Mouse (Mus musculus) brain, embryonic 14.5 days (tissue): Measurements from ENCODE around the gene Eed. TPM values are rescaled to one million over a fixed set of nuclear protein-coding genes. Genes with fewer than 3 reads are reported as not detected.
A peak's percentile ranks its signal among the peaks of the same experiment; 100 is the strongest.

Experiments
- DNase-seq: peaks from one replicate; pipeline ENCODE4 v3.0.0-alpha.2; 2011; ENCODE audit warnings: low read depth
- CTCF ChIP-seq: fragments of 200-500 bp; IDR thresholded peaks from 2 replicates; pipeline ENCODE4 v1.5.1; 2012; ENCODE audit warnings: inconsistent platforms, mild to moderate bottlenecking, moderate library complexity, borderline replicate concordance; ENCODE audit not compliant: insufficient read depth, insufficient read length; ENCODE audit errors: extremely low read depth
- POLR2A ChIP-seq: fragments of 200-500 bp; IDR thresholded peaks from 2 replicates; pipeline ENCODE4 v1.6.1; 2012; ENCODE audit warnings: mild to moderate bottlenecking, inconsistent platforms, borderline replicate concordance; ENCODE audit not compliant: poor library complexity, insufficient read depth, insufficient read length, severe bottlenecking; ENCODE audit errors: extremely low read depth
- polyA plus RNA-seq: library from polyadenylated mRNA; depleted of rRNA; stranded (reverse); fragments of >200 nt; gene quantifications from 2 replicates; pipeline ENCODE4 v1.2.3, GENCODE M21; 2012; rRNA removed

Eed gene
- polyA plus RNA-seq, 1 experiment, result 48.8 TPM

DNA sequence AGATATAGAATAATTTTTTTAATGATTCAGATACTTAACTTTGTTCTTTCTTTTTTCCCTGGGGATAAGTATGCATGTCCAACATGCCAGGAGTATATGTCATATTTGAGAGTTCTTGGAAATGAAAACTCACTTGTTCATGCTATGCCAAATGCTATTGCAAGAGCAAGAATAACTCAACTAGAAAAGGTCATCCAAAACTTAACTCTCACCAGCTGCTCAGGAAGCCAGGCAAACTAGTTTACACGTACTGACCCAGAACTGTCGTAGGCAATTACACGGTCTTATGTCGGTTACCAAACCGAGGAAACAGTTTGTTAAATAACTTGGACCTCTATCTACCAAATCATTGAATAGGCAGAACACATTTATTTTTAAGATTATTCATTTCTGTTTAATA is 64.1 kb downstream of the Eed start:
- no peak for DNase-seq
- TF ChIP-seq POLR2A (no peak), CTCF (no peak)

DNA sequence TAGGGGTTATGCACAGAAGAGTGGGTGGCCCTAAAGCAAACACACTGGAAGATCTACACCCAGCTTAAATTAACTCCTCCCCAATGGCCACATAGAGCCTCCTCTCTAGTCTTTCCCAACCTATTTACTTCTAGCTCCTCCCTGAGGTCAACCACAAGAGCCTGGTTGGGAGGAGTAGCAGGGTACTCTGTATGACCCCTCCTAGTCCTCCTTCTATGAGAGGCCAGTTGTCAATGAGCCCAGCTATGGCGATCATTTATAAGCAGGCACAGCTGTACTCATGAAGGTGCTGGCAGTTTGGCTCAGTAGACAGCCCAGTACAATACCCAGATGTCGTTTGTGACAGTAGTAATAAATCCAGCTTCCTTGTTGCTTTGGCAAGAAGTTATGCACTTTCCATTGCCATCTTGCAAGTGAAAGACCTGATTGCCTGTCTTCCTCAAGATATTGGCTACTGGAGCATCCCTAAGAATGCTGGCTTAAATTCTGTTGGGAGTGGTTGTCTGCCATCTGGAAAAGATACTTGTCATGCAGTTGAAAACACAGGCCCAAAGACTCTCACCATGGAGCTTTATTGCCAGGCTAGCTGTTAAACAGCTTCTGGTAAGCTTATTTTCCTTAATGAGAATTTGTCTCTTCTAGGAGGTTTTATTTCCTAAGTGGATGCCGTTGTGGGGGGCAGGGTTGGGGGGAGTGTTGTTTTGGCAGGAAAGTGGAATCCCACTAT is 67.2 kb downstream of the Eed start:
- TF ChIP-seq CTCF (no peak), POLR2A (no peak)
- peak; percentile 19 for DNase-seq

DNA sequence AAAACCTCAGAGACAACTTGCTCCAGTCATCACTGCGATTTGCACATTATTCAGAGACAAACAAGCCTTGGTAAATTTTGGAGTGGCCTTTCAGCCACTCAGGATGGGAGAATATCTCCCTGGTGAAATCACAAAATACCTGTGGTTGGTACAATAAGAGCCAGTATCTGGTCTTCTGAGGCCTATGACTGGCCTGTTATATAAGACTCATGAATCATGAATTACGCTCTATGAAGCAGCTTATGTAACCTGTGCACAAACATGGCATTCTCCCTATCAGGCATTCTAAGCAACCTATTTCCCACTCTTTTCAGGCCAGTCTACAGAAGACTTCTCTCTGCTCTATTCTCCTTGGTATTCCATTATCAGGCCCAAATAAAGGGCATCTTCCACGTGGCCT is 68.4 kb downstream of the Eed start:
- TF ChIP-seq POLR2A (no peak), CTCF (no peak)
- no peak for DNase-seq

DNA sequence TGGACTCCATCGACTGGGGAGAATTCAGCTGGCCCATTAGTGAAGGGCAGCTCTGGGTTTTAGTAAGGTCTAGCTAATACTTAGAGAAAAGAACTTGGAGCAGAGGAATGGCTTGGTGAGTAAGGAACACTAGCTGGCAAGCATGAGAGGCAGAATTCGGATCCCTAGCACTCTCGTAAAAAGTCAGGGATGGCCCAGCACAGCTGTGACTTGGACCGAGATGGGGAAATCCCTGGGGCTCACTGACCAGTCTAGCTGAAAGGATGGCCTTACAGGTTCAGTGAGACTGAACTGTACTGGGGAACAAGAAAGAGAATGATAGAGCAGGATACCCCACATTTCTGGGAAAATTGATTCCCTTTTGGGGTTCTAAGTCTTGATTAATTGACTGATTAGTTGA is 71.1 kb downstream of the Eed start:
- no peak for DNase-seq
- no peak for TF ChIP-seq CTCF
- TF ChIP-seq POLR2A, result no peak

DNA sequence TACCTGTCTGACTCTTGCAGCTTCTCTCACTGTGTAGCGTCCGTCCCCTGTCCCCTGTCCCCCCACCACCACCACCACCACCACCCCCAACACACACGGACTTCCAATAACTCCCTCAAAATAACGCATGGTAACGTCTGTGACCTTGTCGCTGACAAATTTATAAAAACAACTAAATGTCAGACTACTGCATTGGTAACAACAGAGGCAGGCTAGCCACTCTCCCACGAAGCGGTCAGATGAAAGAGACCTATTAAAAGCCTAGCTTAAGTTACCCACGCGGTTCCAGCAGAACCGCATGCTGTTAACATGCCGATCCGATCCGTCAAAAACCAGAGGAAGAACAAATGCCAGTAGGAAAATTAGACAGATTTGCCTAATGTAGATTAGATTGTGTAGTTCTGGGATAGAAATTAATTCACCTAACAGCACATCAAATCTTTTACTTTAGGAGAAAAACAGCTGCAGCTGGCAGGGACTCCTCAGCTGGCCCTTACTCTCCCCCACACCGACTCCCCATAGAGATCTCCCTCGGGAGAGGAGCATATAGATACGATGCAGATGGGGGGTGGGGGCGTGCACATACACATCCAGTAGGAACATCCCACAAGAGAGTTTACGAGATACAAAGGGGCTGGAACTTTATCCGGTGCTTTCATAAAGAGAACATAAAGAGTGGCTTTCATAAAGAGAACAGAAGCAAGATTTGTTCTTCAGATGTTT is 71.7 kb downstream of the Eed start:
- no peak for DNase-seq
- no peak for TF ChIP-seq CTCF
- no peak for TF ChIP-seq POLR2A

DNA sequence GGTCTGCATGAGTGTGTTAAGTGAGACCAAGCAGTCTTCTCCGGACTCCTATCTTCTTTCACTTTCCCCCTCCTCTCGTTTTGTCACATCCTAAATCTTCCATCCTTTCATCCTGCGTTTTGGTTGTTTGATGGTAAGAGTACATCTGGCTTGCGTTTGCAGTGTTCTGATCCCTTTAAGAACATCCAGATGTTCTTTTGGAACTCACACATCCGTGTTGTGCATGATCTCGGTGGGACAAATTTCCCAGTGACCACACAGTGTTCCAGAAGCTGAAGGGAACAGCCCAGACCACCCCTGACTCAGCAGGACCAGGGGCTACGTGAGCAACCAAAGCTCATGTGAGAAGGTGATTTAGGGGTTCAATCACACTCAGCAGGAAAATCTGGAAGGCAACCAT is 72.4 kb downstream of the Eed start:
- DNase-seq, result no peak
- TF ChIP-seq CTCF (no peak), POLR2A (no peak)

DNA sequence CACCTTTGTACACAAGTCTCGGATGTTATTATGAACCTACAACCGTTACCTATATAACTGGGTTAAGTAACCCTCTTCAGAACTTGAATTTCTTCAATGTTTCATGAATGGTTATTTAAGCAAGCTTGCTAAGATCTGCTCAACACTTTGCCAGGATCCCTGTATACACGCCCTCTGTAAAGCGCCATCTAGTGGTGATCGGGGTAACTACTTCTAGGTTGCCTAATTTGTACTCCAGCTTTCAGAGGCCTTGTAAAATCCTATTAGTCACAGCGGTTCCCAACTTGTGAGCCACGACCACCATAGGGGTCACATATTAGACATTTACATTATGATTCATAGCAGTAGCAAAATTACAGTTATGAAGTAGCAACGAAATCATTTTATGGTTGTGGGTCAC is 72.8 kb downstream of the Eed start:
- peak; percentile 87 for DNase-seq
- peak; percentile 83; the same call in 1 of the 2 replicates for TF ChIP-seq CTCF
- TF ChIP-seq POLR2A, result no peak

Other genes starting within 250 kb of the Eed start
- 0.50 and 1.1 TPM in 2 replicates for gene Ccdc81, start 77.4 kb downstream of the Eed start, polyA plus RNA-seq
- gene Hikeshi, start 39.8 kb downstream of the Eed start, polyA plus RNA-seq, result 81.1 and 91.4 TPM in 2 replicates
- gene Picalm, start 149.2 kb upstream of the Eed start, polyA plus RNA-seq, result 182 and 193 TPM in 2 replicates